Mouse (Mus musculus) forebrain, postnatal 0 days (tissue): ENCODE data around the gene Arpin. TPM values are rescaled to one million over a fixed set of nuclear protein-coding genes. Genes with fewer than 3 reads are reported as not detected.

Experiments used
- ATAC-seq: fragments of 200-750 bp; cut with Nextera tagmentation; 2 replicates; pipeline ENCODE4 v1.8.0; 2017; ENCODE audit warnings: mild to moderate bottlenecking, moderate library complexity
- DNase-seq: peaks from one replicate; pipeline ENCODE4 v3.0.0-alpha.2; 2015
- H3K27ac ChIP-seq: fragments of 300-500 bp; sonication (generic); 2 replicates; pipeline ENCODE4 v1.5.1; 2014; ENCODE audit warnings: low read depth, mild to moderate bottlenecking, antibody characterized with exemption, low read length, moderate library complexity, mixed read lengths
- H3K27me3 ChIP-seq: fragments of 300-500 bp; sonication (generic); 2 replicates; pipeline ENCODE4 v1.6.1; 2014; ENCODE audit warnings: mild to moderate bottlenecking, low read length, mixed read lengths; ENCODE audit not compliant: insufficient read depth
- H3K36me3 ChIP-seq: fragments of 300-500 bp; sonication (generic); 2 replicates; pipeline ENCODE4 v1.6.1; 2014; ENCODE audit warnings: mild to moderate bottlenecking, moderate library complexity; ENCODE audit not compliant: insufficient read depth
- H3K4me1 ChIP-seq: fragments of 300-500 bp; sonication (generic); 2 replicates; pipeline ENCODE4 v1.6.1; 2014; ENCODE audit warnings: antibody characterized with exemption; ENCODE audit not compliant: insufficient read depth
- H3K4me2 ChIP-seq: fragments of 300-500 bp; sonication (generic); 2 replicates; pipeline ENCODE4 v1.6.1; 2014; ENCODE audit warnings: low read depth, mild to moderate bottlenecking, moderate library complexity
- H3K4me3 ChIP-seq: fragments of 300-500 bp; sonication (generic); 2 replicates; pipeline ENCODE4 v1.5.1; 2014; ENCODE audit warnings: low read depth, low read length, mixed read lengths
- H3K9ac ChIP-seq: fragments of 300-500 bp; sonication (generic); 2 replicates; pipeline ENCODE4 v1.6.1; 2014; ENCODE audit warnings: mild to moderate bottlenecking
- H3K9me3 ChIP-seq: fragments of 300-500 bp; sonication (generic); 2 replicates; pipeline ENCODE4 v1.6.1; 2016; ENCODE audit warnings: low read length
- CTCF ChIP-seq: sonication (generic); IDR thresholded peaks from 2 replicates; pipeline ENCODE4 v1.5.1; 2016; ENCODE audit warnings: antibody characterized with exemption, control low read depth, low read depth
- WGBS: fragments of 180-500 bp; shearing (Covaris S2); extraction: QIAGEN DNeasy Blood & Tissue Kit; methylation state at CpG from one replicate; pipeline ENCODE4 v1.1.7; 2014; 5-methylcytosine and 5-hydroxymethylcytosine counted together
- polyA plus RNA-seq: library from polyadenylated mRNA; unstranded; fragments of >200 nt; fragmentation: Nextera tagmentation; extraction: Ambion mirVana; gene quantifications from 2 replicates; pipeline ENCODE4 v1.2.1, GENCODE M21; 2015
- total RNA-seq: library from RNA; depleted of rRNA; stranded (reverse); fragments of >200 nt; gene quantifications from 2 replicates; pipeline ENCODE4 v1.2.3, GENCODE M21; 2014; rRNA removed

The Arpin gene
- total RNA-seq (19.5 and 22.8 TPM in 2 replicates), polyA plus RNA-seq (10.5 and 12.5 TPM in 2 replicates)

GRCm38 (mm10) chr7:79934862-79935510 is at the start of gene Arpin:
Gene Arpin, minus strand, starts transcription at chr7:79935359.
- Histone ChIP-seq H3K4me2 (peak within 1 kb of the TSS; percentile 79), H3K9me3 (no peaks in the 10 kb centered on the region), H3K27me3 (no peaks in the 10 kb centered on the region), H3K9ac (peak within 1 kb of the TSS; percentile 62), H3K4me3 (peak within 1 kb of the TSS; percentile 44), H3K27ac (peak within 1 kb of the TSS; percentile 40), H3K4me1 (peaks cover 16% of the 10 kb centered on the region), H3K36me3 (no peaks in the 10 kb centered on the region)
- peak; percentile 63 for DNase-seq
- WGBS, result 1% methylated on average over 30 of the region's 32 CpGs
- 0 out of 2 replicates have a peak, but pooled peaks have one; percentile 3 for TF ChIP-seq CTCF
- ATAC-seq, result peak; percentile 86

- no peaks in the 10 kb centered on the region for H3K4me1 ChIP-seq
- H3K4me2 ChIP-seq, result no peak overlapping the region
- no peak for ATAC-seq
- H3K27ac ChIP-seq, result no peak overlapping the region
- no peaks in the 10 kb centered on the region for H3K36me3 ChIP-seq
- TF ChIP-seq CTCF, result no peak
- H3K27me3 ChIP-seq, result no peaks in the 10 kb centered on the region
- H3K9ac ChIP-seq, result no peak overlapping the region
- H3K9me3 ChIP-seq, result no peaks in the 10 kb centered on the region
- WGBS, result 87% methylated on average over 2 of the region's 2 CpGs
- DNase-seq, result no peak
- no peak overlapping the region for H3K4me3 ChIP-seq
Observed at GRCm38 (mm10) chr7:79975316-79975715, 40.2 kb upstream of the Arpin start.

GRCm38 (mm10) chr7:79972195-79972594 is 37.0 kb upstream of the Arpin start:
- DNase-seq (no peak), ATAC-seq (no peak)
- TF ChIP-seq CTCF, result no peak
- WGBS, result 86% methylated on average over 5 of the region's 5 CpGs
- H3K9me3 ChIP-seq, result no peaks in the 10 kb centered on the region
- H3K36me3 ChIP-seq, result no peaks in the 10 kb centered on the region
- H3K27ac ChIP-seq, result no peak overlapping the region
- H3K4me1 ChIP-seq, result no peaks in the 10 kb centered on the region
- H3K4me3 ChIP-seq, result no peak overlapping the region
- H3K9ac ChIP-seq, result no peak overlapping the region
- H3K4me2 ChIP-seq, result no peak overlapping the region
- H3K27me3 ChIP-seq, result no peaks in the 10 kb centered on the region

GRCm38 (mm10) chr7:79970336-79970735 is 35.2 kb upstream of the Arpin start:
- Histone ChIP-seq H3K27ac (no peak overlapping the region), H3K9me3 (no peaks in the 10 kb centered on the region), H3K27me3 (no peaks in the 10 kb centered on the region), H3K9ac (no peak overlapping the region), H3K4me3 (no peak overlapping the region), H3K4me1 (no peaks in the 10 kb centered on the region), H3K36me3 (no peaks in the 10 kb centered on the region), H3K4me2 (no peak overlapping the region)
- TF ChIP-seq CTCF, result no peak
- WGBS, result 50% methylated on average over 1 of the region's 1 CpGs
- no peak for ATAC-seq
- no peak for DNase-seq

GRCm38 (mm10) chr7:79968326-79968725 is 33.2 kb upstream of the Arpin start:
- no peak for TF ChIP-seq CTCF
- Histone ChIP-seq H3K4me1 (no peaks in the 10 kb centered on the region), H3K27me3 (no peaks in the 10 kb centered on the region), H3K4me2 (no peak overlapping the region), H3K4me3 (no peak overlapping the region), H3K36me3 (no peaks in the 10 kb centered on the region), H3K9ac (no peak overlapping the region), H3K27ac (no peak overlapping the region), H3K9me3 (no peaks in the 10 kb centered on the region)
- ATAC-seq (no peak), DNase-seq (no peak)
- 89% methylated on average over 6 of the region's 6 CpGs for WGBS

GRCm38 (mm10) chr7:79961600-79961999 is 26.4 kb upstream of the Arpin start:
- no peak for DNase-seq
- H3K36me3 ChIP-seq, result no peaks in the 10 kb centered on the region
- no peak overlapping the region for H3K9ac ChIP-seq
- H3K9me3 ChIP-seq, result no peaks in the 10 kb centered on the region
- no peak overlapping the region for H3K4me2 ChIP-seq
- H3K4me1 ChIP-seq, result no peaks in the 10 kb centered on the region
- no peaks in the 10 kb centered on the region for H3K27me3 ChIP-seq
- H3K4me3 ChIP-seq, result no peak overlapping the region
- WGBS, result 62% methylated on average over 1 of the region's 1 CpGs
- no peak overlapping the region for H3K27ac ChIP-seq
- no peak for ATAC-seq
- TF ChIP-seq CTCF, result no peak

GRCm38 (mm10) chr7:79956131-79956530 is 21.0 kb upstream of the Arpin start:
- Histone ChIP-seq H3K36me3 (no peaks in the 10 kb centered on the region), H3K27ac (no peak overlapping the region), H3K9me3 (no peaks in the 10 kb centered on the region), H3K9ac (no peak overlapping the region), H3K4me1 (no peaks in the 10 kb centered on the region), H3K4me3 (no peak overlapping the region), H3K4me2 (no peak overlapping the region), H3K27me3 (no peaks in the 10 kb centered on the region)
- DNase-seq (no peak), ATAC-seq (no peak)
- TF ChIP-seq CTCF, result no peak
- WGBS, result 76% methylated on average over 1 of the region's 1 CpGs
